Mouse (Mus musculus) neural tube, embryonic 12.5 days (tissue): Measurements from ENCODE around the gene Pomp. TPM values are rescaled to one million over a fixed set of nuclear protein-coding genes. Genes with fewer than 3 reads are reported as not detected.
A peak's percentile ranks its signal among the peaks of the same experiment; 100 is the strongest.

ENCODE experiments used
- ATAC-seq: fragments of 200-750 bp; cut with Nextera tagmentation; 2 replicates; pipeline ENCODE4 v1.8.0; 2017; ENCODE audit warnings: low read depth, mild to moderate bottlenecking, moderate TSS enrichment, moderate library complexity; ENCODE audit not compliant: low FRiP score
- H3K27ac ChIP-seq: fragments of 300-500 bp; sonication (generic); 2 replicates; pipeline ENCODE4 v1.5.1; 2016
- H3K27me3 ChIP-seq: fragments of 300-500 bp; sonication (generic); replicated peaks from 2 replicates; pipeline ENCODE4 v1.6.1; 2016; ENCODE audit warnings: mild to moderate bottlenecking
- H3K36me3 ChIP-seq: fragments of 300-500 bp; sonication (generic); 2 replicates; pipeline ENCODE4 v1.6.1; 2016; ENCODE audit warnings: mild to moderate bottlenecking
- H3K4me1 ChIP-seq: fragments of 300-500 bp; sonication (generic); 2 replicates; pipeline ENCODE4 v1.6.1; 2016
- H3K4me2 ChIP-seq: fragments of 300-500 bp; sonication (generic); replicated peaks from 2 replicates; pipeline ENCODE4 v1.6.1; 2016; ENCODE audit warnings: mild to moderate bottlenecking
- H3K4me3 ChIP-seq: fragments of 300-500 bp; sonication (generic); 2 replicates; pipeline ENCODE4 v1.5.1; 2016
- H3K9ac ChIP-seq: fragments of 300-500 bp; sonication (generic); 2 replicates; pipeline ENCODE4 v1.6.1; 2016; ENCODE audit warnings: mild to moderate bottlenecking
- H3K9me3 ChIP-seq: fragments of 300-500 bp; sonication (generic); 2 replicates; pipeline ENCODE4 v1.6.1; 2016; ENCODE audit warnings: mild to moderate bottlenecking
- WGBS: fragments of 180-500 bp; shearing (Covaris S2); methylation state at CpG from one replicate; pipeline ENCODE4 v1.1.7; 2016; 5-methylcytosine and 5-hydroxymethylcytosine counted together
- polyA plus RNA-seq: library from polyadenylated mRNA; unstranded; fragments of >200 nt; fragmentation: Nextera tagmentation; extraction: Ambion mirVana; gene quantifications from 2 replicates; pipeline ENCODE4 v1.2.1, GENCODE M21; 2016

The Pomp gene
- polyA plus RNA-seq, 1 experiment from 2014 or later: 521 TPM

DNA sequence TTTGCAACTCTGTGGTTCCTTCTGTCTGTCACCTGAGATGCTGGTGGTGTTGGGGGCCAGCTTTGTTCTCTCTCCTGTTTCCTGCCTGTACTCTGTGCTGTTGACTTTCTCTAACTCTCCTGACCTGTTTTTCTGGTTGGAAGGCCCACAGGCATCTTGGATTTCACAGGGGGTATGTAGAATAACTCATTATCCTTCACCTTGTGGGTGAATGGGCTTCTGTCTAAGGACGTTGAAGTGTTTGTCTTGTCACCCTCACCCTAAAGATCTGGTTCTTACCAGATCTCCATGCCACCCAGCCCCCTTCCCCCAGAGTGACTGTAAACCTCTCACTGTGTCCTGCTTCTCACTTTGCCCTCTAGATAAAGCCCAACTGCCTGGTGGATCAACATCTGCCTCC, 10.0 kb downstream of the Pomp start:
- Histone ChIP-seq H3K4me1 (no peaks in the 10 kb centered on the region), H3K9me3 (no peaks in the 10 kb centered on the region), H3K27ac (no peak overlapping the region), H3K9ac (no peak overlapping the region), H3K4me3 (no peak overlapping the region), H3K27me3 (no peaks in the 10 kb centered on the region), H3K4me2 (no peak overlapping the region), H3K36me3 (peaks cover 97% of the 10 kb centered on the region)
- no peak for ATAC-seq
- 97% methylated on average over 1 of the region's 1 CpGs for WGBS

DNA sequence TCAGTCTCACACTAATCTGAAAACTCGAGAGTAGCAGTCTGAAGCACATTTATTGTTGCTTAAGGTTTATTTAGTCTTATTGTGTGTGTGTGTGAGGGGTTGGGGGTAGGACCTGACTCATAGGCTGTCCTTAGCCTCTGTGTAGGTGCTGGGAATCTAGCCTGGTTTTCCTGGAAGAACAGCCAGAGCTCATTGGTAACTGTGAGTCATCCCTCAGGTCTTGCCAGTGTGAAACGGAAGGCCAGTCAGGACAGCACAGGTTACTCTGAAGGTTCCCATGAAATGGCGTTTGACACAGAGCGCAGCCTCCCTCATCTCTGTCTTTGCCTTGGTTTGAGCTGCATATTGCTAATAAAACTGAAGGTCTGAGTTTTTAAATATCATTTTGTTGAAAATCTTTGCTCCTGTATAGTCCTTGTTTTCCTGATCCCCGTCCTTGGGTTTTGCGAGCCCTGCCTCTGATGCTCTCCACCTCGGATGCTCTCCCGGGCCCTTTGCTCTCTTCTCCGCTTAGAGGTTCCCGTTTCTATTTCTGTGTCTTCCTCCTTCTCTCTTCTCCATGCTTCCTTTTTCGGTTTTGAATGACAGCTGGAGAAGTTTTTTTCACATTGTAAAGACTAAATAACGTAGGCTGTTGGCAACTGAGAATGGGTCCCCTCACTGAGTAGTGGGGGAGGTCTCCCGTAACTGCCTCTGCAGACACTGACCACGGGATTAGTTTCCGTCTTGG, 11.0 kb downstream of the Pomp start:
- no peak overlapping the region for H3K27ac ChIP-seq
- 95% methylated on average over 15 of the region's 15 CpGs for WGBS
- H3K4me1 ChIP-seq: no peaks in the 10 kb centered on the region
- peaks cover 99% of the 10 kb centered on the region for H3K36me3 ChIP-seq
- no peaks in the 10 kb centered on the region for H3K9me3 ChIP-seq
- no peak for ATAC-seq
- H3K4me2 ChIP-seq: no peak overlapping the region
- H3K4me3 ChIP-seq: no peak overlapping the region
- no peak overlapping the region for H3K9ac ChIP-seq
- H3K27me3 ChIP-seq: no peaks in the 10 kb centered on the region

DNA sequence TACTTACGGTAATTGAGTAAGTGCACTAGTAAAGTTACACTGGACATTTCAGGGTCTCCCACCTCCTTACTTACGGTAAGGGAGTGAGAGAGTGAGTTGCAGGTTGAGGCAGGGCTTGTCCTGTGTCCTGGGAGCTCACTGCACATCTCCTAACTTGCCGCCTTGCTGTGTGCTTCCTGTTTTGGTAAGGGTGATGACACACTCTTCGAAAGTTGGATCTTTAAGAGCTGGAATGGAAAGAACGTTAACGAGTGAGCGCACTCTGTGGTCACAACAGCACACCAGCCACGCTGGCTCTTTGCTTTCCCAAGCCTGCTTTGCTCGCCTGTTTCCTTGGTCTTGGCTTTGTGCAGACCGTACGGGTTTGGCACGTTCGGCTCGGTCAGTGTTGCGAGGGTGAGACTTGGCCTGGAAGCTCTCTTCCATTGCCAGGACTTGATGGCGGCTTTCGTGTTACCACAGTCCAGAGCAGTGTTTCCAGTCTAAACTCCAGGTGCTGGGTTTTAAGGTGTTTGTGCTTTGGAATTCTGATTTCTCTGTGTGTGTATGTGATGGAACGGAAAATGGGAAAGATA, 14.3 kb downstream of the Pomp start:
- no peaks in the 10 kb centered on the region for H3K27me3 ChIP-seq
- H3K36me3 ChIP-seq: peaks cover 90% of the 10 kb centered on the region
- no peak for ATAC-seq
- H3K9ac ChIP-seq: no peak overlapping the region
- H3K4me2 ChIP-seq: no peak overlapping the region
- no peak overlapping the region for H3K27ac ChIP-seq
- no peaks in the 10 kb centered on the region for H3K9me3 ChIP-seq
- WGBS: 95% methylated on average over 18 of the region's 18 CpGs
- no peak overlapping the region for H3K4me3 ChIP-seq
- H3K4me1 ChIP-seq: no peaks in the 10 kb centered on the region

- Histone ChIP-seq H3K27me3 (no peaks in the 10 kb centered on the region), H3K27ac (no peak overlapping the region), H3K4me1 (no peaks in the 10 kb centered on the region), H3K9me3 (no peaks in the 10 kb centered on the region), H3K4me2 (no peak overlapping the region), H3K4me3 (no peak overlapping the region), H3K9ac (no peak overlapping the region), H3K36me3 (peaks cover 88% of the 10 kb centered on the region)
- no peak for ATAC-seq
- 95% methylated on average over 8 of the region's 8 CpGs for WGBS
These were observed 14.9 kb downstream of the Pomp start for GRCm38 (mm10) chr5:147875210-147875609.

DNA sequence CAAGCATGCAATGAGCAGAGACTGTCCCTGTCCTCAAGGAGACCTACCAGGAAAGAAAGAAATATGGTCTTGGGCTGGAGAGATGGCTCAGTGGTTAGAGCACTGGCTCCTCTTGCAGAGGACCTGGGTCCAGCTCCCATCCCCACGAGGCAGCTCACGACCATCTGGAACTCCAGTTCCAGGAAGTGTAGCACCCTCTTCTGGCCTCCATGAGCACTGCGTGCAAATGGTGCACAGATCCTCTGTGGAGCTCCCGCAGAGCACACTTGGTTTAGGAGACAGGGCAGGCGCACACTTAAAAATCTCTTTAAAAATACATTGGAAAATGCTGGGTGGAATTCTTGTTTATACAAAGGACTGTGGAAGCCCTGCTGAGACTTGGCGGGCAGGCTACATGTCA, 17.3 kb downstream of the Pomp start:
- Histone ChIP-seq H3K27me3 (no peaks in the 10 kb centered on the region), H3K27ac (no peak overlapping the region), H3K9ac (no peak overlapping the region), H3K36me3 (peaks cover 79% of the 10 kb centered on the region), H3K4me2 (no peak overlapping the region), H3K4me3 (no peak overlapping the region), H3K9me3 (no peaks in the 10 kb centered on the region), H3K4me1 (no peaks in the 10 kb centered on the region)
- 84% methylated on average over 6 of the region's 6 CpGs for WGBS
- no peak for ATAC-seq

GRCm38 (mm10) chr5:147879971-147880682, 19.9 kb downstream of the Pomp start:
- Histone ChIP-seq H3K27ac (no peak overlapping the region), H3K4me1 (no peaks in the 10 kb centered on the region), H3K9me3 (no peaks in the 10 kb centered on the region), H3K4me3 (no peak overlapping the region), H3K36me3 (peaks cover 57% of the 10 kb centered on the region), H3K9ac (no peak overlapping the region), H3K4me2 (no peak overlapping the region), H3K27me3 (no peaks in the 10 kb centered on the region)
- ATAC-seq: no peak
- 93% methylated on average over 17 of the region's 17 CpGs for WGBS

DNA sequence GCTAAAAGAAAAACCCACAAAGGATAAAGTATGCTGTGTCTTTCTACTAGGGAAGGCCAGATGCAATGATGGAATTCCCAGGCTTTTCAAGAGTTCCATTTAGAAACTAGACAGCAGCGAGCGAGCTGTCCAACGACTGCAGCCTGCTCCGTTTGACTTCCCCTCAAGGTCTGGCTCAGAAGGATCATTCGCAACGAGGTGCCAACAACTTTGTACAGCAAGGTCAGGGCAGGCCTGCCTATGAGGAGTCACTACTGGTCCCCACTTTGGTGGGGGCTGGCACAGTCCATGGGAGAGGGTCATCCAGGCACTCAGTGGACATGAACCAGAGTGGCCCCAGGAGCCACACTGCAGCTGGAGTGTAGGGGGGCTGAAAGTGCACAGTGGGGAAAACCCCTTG, 23.3 kb downstream of the Pomp start:
- H3K9ac ChIP-seq: no peak overlapping the region
- H3K27ac ChIP-seq: no peak overlapping the region
- H3K36me3 ChIP-seq: peaks cover 24% of the 10 kb centered on the region
- H3K4me3 ChIP-seq: no peak overlapping the region
- no peaks in the 10 kb centered on the region for H3K9me3 ChIP-seq
- 82% methylated on average over 6 of the region's 6 CpGs for WGBS
- H3K4me2 ChIP-seq: no peak overlapping the region
- no peak for ATAC-seq
- H3K27me3 ChIP-seq: no peaks in the 10 kb centered on the region
- H3K4me1 ChIP-seq: no peaks in the 10 kb centered on the region

DNA sequence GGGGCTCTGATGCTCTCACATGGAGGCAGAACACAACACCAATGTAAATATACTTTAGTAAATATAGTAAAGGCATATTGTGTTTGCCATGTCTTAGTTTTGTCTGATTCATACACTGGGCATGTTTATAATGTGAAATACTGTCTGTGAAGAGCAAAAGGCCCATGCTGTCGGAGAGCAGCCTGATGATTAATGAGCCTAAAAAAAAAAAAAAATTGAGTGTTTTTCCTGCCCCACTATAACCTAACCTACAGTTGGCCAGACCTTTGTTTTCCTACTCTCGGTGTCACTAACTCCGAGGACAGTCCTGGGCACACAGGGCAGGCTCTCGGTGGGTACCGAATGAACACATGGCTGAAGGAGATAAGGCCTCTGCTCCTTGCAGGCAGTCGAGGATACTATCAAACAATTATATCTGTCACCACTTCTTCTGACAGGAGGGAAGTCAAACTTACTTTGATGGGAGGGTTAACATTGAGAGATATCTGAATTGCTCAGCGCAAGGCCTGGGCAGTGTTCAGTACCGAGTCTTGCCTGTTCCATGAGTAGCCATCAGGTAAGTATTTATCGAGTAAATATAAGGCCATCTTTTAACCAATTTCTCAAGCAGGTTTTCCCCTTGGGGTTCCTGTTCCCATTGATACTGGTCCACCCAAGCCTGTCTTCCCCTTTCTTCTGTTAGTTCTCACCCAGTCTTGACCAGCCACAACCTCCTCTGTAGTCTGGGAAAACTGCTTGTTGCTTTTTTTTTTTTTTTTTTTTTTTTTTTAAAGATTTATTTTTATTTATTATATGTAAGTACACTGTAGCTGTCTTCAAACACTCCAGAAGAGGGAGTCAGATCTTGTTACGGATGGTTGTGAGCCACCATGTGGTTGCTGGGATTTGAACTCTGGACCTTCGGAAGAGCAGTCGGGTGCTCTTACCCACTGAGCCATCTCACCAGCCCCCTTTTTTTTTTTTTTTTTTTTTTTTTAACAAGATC, 28.3 kb downstream of the Pomp start:
- Histone ChIP-seq H3K4me2 (no peak overlapping the region), H3K9me3 (no peaks in the 10 kb centered on the region), H3K9ac (no peak overlapping the region), H3K36me3 (peaks cover 1% of the 10 kb centered on the region; the same call in 1 of the 2 replicates), H3K4me3 (no peak overlapping the region), H3K27ac (no peak overlapping the region), H3K27me3 (peaks cover 10% of the 10 kb centered on the region), H3K4me1 (peaks cover 8% of the 10 kb centered on the region; the same call in 1 of the 2 replicates)
- 90% methylated on average over 10 of the region's 12 CpGs for WGBS
- ATAC-seq: no peak

GRCm38 (mm10) chr5:147892735-147893134, 32.5 kb downstream of the Pomp start:
- H3K4me2 ChIP-seq: peak overlapping the region; percentile 89; the same call in 1 of the 2 replicates
- WGBS: 21% methylated on average over 6 of the region's 6 CpGs

DNA sequence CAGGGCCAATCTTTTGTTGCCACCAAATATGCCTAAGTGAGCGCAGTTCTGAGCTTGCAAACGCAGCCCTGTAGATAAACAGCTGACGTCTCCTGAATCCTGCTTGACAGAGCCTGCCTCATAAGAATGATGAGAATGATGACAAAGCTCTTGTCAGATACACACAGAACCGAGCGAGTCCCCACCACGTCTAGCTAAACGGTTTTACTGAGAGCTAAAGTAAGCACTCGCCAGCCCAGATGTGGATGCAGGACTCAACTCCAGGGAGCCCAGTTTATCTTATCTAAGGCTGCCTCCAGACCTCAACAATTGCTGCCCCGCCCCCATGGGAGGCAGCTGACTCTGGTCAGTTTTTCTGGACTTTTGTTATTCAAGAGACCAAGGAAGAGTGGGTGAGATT, 32.9 kb downstream of the Pomp start:
- no peak for ATAC-seq
- Histone ChIP-seq H3K4me2 (peak overlapping the region; percentile 89), H3K36me3 (no peaks in the 10 kb centered on the region), H3K27me3 (peaks cover 10% of the 10 kb centered on the region), H3K9me3 (no peaks in the 10 kb centered on the region), H3K9ac (no peak overlapping the region), H3K4me3 (no peak overlapping the region), H3K27ac (no peak overlapping the region), H3K4me1 (peaks cover 14% of the 10 kb centered on the region; the same call in 1 of the 2 replicates)
- 8% methylated on average over 9 of the region's 9 CpGs for WGBS

More at GRCm38 (mm10) chr5:147892735-147893134, 32.5 kb downstream of the Pomp start:
- H3K4me1 ChIP-seq: peaks cover 14% of the 10 kb centered on the region; the same call in 1 of the 2 replicates
- no peaks in the 10 kb centered on the region for H3K9me3 ChIP-seq
- H3K4me3 ChIP-seq: no peak overlapping the region
- H3K27me3 ChIP-seq: peaks cover 10% of the 10 kb centered on the region
- no peak overlapping the region for H3K27ac ChIP-seq
- no peak overlapping the region for H3K9ac ChIP-seq
- no peaks in the 10 kb centered on the region for H3K36me3 ChIP-seq
- no peak for ATAC-seq

GRCm38 (mm10) chr5:147893766-147894454, 33.6 kb downstream of the Pomp start:
- ATAC-seq: no peak; the same call in 1 of the 2 replicates
- peak overlapping the region; percentile 62 for H3K4me3 ChIP-seq
- 1% methylated on average over 25 of the region's 25 CpGs for WGBS
- H3K4me2 ChIP-seq: peak overlapping the region; percentile 89
- peaks cover 14% of the 10 kb centered on the region; the same call in 1 of the 2 replicates for H3K4me1 ChIP-seq
- H3K9ac ChIP-seq: peak overlapping the region; percentile 58
- H3K27me3 ChIP-seq: peaks cover 10% of the 10 kb centered on the region
- H3K9me3 ChIP-seq: no peaks in the 10 kb centered on the region
- H3K36me3 ChIP-seq: no peaks in the 10 kb centered on the region
- H3K27ac ChIP-seq: no peak overlapping the region
